Mouse (Mus musculus) limb, embryonic 15.5 days (tissue): Measurements from ENCODE around the gene Trim21. TPM values are rescaled to one million over a fixed set of nuclear protein-coding genes. Genes with fewer than 3 reads are reported as not detected.

Source experiments
- ATAC-seq: fragments of 200-750 bp; cut with Nextera tagmentation; 2 replicates; pipeline ENCODE4 v1.8.0; 2017; ENCODE audit warnings: low read depth, moderate TSS enrichment; ENCODE audit not compliant: insufficient number of reproducible peaks, low FRiP score, low TSS enrichment
- H3K27ac ChIP-seq: fragments of 300-500 bp; sonication (generic); 2 replicates; pipeline ENCODE4 v1.5.1; 2015; ENCODE audit warnings: moderate library complexity, mild to moderate bottlenecking, inconsistent platforms
- H3K27me3 ChIP-seq: fragments of 300-500 bp; sonication (generic); 2 replicates; pipeline ENCODE4 v1.6.1; 2015; ENCODE audit warnings: inconsistent platforms
- H3K36me3 ChIP-seq: fragments of 300-500 bp; sonication (generic); 2 replicates; pipeline ENCODE4 v1.6.1; 2015; ENCODE audit warnings: inconsistent platforms
- H3K4me1 ChIP-seq: fragments of 300-500 bp; sonication (generic); 2 replicates; pipeline ENCODE4 v1.6.1; 2015; ENCODE audit warnings: inconsistent platforms
- H3K4me2 ChIP-seq: fragments of 300-500 bp; sonication (generic); 2 replicates; pipeline ENCODE4 v1.6.1; 2015; ENCODE audit warnings: mild to moderate bottlenecking, inconsistent platforms
- H3K4me3 ChIP-seq: fragments of 300-500 bp; sonication (generic); 2 replicates; pipeline ENCODE4 v1.5.1; 2015; ENCODE audit warnings: mild to moderate bottlenecking, inconsistent platforms
- H3K9ac ChIP-seq: fragments of 300-500 bp; sonication (generic); 2 replicates; pipeline ENCODE4 v1.6.1; 2015; ENCODE audit warnings: inconsistent platforms
- H3K9me3 ChIP-seq: fragments of 300-500 bp; sonication (generic); 2 replicates; pipeline ENCODE4 v1.6.1; 2016; ENCODE audit warnings: inconsistent platforms
- WGBS: fragments of 180-500 bp; shearing (Covaris S2); methylation state at CpG from one replicate; pipeline ENCODE4 v1.1.7; 2015; 5-methylcytosine and 5-hydroxymethylcytosine counted together
- polyA plus RNA-seq: library from polyadenylated mRNA; unstranded; fragments of >200 nt; fragmentation: Nextera tagmentation; extraction: Ambion mirVana; gene quantifications from 2 replicates; pipeline ENCODE4 v1.2.1, GENCODE M21; 2015

Trim21 gene
- polyA plus RNA-seq, result 0.49 and 0.97 TPM in 2 replicates

DNA sequence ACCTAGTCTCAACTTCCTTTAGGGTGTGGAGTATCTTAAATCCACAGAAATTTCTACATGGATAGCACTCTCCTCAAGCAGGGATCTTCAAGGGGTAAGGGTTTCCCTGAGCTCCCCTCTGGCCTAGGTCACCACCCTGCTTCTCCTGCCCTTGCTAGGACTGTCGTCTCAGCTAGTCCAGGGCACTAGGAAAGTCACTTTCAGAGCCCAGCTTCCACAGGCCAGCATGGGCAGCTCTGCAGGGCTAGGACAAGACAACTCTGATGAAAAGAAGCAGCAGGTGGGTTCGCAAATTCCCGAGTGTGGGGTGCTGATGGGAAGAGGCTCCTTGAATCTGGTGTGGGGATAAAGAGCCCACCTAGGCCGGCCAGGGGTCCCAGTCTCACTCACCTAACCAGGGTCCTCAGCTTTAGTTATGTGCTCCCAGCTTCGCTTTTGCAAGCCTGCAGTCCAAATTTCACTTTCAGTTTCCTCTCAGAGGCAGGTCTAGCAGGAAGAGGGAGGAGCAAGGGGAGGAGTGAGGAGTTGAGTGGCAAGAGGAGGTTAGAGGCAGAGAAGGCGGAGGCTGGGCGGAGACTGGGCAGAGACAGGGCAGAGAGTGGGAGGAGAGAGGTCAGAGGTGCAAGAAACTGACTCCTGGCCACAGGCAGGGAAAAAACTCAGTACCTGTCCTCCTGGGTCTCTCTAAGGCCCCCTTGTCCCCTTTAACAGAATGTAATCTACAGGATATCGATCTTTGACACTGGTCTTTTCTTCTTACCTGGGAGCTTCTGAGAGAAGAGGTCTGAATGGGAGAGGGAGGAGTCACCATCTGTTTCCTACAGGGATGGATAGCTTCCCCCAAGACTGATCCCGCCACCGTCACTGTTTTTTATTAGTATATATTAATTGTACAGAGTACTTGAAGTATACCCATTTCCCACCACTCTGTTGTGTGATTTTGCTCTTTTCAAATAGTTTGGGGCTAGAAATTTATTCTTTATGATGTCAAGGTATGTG lies at the start of gene Trim21:
TSS of gene Trim21 (minus strand) at position 488 of the 999 bp plus-strand sequence.
- H3K27me3 ChIP-seq, result no peaks in the 10 kb centered on the region
- WGBS, result 17% methylated on average over 10 of the region's 10 CpGs
- H3K4me3 ChIP-seq, result peak within 1 kb of the TSS; percentile 45
- peaks cover 8% of the 10 kb centered on the region; the same call in 1 of the 2 replicates for H3K4me1 ChIP-seq
- H3K9me3 ChIP-seq, result no peaks in the 10 kb centered on the region
- H3K36me3 ChIP-seq, result no peaks in the 10 kb centered on the region
- peak; percentile 83 for ATAC-seq
- peak within 1 kb of the TSS; percentile 55 for H3K4me2 ChIP-seq
- peak within 1 kb of the TSS; percentile 24; the same call in 1 of the 2 replicates for H3K27ac ChIP-seq
- peak within 1 kb of the TSS; percentile 31 for H3K9ac ChIP-seq

DNA sequence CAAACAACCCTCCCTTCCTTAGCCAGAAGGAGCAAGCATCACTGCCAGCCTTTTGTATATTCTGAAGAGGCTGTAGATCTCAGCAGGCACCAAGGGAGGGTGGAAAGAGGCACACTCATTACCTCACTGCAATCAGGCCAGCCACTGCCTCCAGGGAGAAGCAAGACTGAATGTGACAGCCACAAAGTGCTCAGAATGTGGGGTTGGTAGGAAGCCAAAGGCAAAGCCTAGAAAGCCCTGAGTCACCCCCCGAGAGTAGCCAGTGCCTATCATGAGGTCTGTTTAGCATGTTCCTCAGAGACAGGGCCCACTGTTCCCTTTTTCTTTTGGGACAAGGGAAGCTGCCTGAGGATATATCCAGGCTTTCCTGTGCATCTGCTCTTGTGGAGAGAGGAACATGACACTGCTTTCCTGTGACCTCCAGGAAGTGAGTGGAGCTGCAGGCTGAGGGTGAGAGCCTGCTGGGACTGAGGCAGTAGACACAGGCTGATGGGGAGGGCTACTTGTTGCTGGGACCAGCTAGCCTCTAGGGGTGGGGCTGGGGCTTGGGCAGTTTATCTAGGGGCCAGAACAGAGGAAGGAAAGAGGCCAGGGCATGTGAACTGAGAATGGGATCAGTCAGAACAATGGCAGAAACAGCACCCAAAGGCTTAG lies 32.2 kb upstream of the Trim21 start, which contains the start of gene Olfr552:
TSS of gene Olfr552 (plus strand) at position 393 of the 654 bp plus-strand sequence.
- H3K4me1 ChIP-seq, result no peaks in the 10 kb centered on the region
- H3K4me2 ChIP-seq, result no peak within 1 kb of the TSS
- no peaks in the 10 kb centered on the region for H3K9me3 ChIP-seq
- no peak for ATAC-seq
- no peaks in the 10 kb centered on the region for H3K27me3 ChIP-seq
- WGBS, result 52% methylated on average over 1 of the region's 1 CpGs
- H3K9ac ChIP-seq, result no peak within 1 kb of the TSS
- no peaks in the 10 kb centered on the region for H3K36me3 ChIP-seq
- no peak within 1 kb of the TSS for H3K27ac ChIP-seq
- no peak within 1 kb of the TSS for H3K4me3 ChIP-seq

DNA sequence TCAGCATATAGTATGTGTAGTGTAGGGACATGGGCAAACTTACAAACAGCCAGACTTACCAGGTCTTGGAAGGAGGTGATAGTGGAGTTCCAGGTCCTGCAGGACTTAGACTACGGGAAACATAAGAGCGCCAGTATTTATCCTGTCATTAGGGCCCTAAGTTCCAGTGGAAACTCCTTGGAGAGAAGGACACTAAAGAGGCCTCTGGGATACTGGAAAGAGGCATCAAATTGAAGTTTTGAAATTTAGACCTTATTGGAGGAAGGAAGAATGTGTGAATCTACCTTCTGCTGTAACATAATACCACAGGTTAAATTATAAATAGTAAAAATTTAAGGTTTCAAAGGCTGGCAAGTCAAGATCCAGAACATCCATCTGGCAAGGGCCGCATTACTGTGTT lies 26.5 kb upstream of the Trim21 start, which contains the start of gene Olfr551:
TSS of gene Olfr551 (minus strand) at position 101 of the 400 bp plus-strand sequence.
- Histone ChIP-seq H3K4me2 (no peak within 1 kb of the TSS), H3K27me3 (no peaks in the 10 kb centered on the region), H3K4me3 (no peak within 1 kb of the TSS), H3K9ac (no peak within 1 kb of the TSS), H3K27ac (no peak within 1 kb of the TSS), H3K4me1 (no peaks in the 10 kb centered on the region), H3K9me3 (no peaks in the 10 kb centered on the region), H3K36me3 (no peaks in the 10 kb centered on the region)
- no peak for ATAC-seq
- WGBS, result 91% methylated on average over 3 of the region's 3 CpGs

DNA sequence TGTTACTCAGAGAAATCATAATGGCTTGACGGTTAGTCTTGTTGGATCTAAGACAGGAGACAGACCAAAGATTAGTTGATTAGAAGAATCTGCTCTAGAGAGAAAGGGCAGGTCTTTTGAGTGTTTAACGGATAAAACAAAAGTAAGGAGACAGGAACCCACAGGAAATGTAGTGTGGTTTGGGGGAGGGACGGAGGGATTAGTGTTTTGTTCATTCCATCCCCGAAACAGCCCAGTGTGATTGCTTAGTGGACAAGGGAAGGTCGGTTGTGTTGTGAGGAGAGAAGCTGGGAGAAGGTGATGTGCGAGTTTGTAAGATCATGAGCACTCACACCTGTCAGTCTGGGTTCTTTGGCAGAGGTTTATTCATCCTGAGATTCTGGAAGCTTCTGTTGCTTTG lies 10.7 kb upstream of the Trim21 start:
- H3K4me2 ChIP-seq, result no peak overlapping the region

DNA sequence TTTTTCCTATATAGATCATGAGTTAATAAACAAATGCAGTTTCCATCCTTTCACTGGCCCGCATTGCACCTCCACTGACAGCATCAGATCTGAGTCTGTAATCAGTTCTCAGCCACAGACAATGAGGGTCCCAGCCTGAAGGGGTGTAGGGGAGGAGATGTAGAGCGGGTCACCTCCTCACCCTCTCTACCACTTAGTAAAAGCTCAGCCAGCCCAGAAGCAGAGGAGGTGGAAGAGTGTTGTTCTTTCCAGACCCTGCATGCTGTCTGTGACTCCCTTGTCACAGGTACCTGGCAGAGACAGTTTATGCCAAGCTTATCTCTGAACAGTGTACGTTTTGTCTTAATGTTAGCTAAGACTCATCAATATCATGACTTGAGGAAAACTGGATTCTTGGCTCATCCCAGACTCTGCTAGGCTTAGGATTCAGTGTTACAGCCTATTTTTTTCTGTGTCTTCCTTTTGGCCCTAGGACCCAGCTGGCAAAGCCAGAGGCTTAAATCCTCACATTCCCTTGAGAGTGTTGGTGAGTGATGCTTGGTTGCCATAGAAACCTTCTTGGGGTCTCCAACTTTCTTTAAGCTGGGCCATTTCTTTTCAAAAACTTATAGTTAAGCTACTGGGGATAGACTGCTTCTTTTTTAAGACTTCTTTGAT lies 8.0 kb upstream of the Trim21 start:
- no peaks in the 10 kb centered on the region for H3K27me3 ChIP-seq
- no peak overlapping the region for H3K4me2 ChIP-seq
- no peak overlapping the region for H3K4me3 ChIP-seq
- H3K27ac ChIP-seq, result no peak overlapping the region
- no peaks in the 10 kb centered on the region for H3K4me1 ChIP-seq
- H3K9ac ChIP-seq, result no peak overlapping the region
- WGBS, result 84% methylated on average over 3 of the region's 3 CpGs
- H3K9me3 ChIP-seq, result no peaks in the 10 kb centered on the region
- ATAC-seq, result no peak
- H3K36me3 ChIP-seq, result no peaks in the 10 kb centered on the region

More for the DNA sequence above, 10.7 kb upstream of the Trim21 start:
- ATAC-seq, result no peak
- Histone ChIP-seq H3K27me3 (no peaks in the 10 kb centered on the region), H3K4me1 (no peaks in the 10 kb centered on the region), H3K9ac (no peak overlapping the region), H3K27ac (no peak overlapping the region), H3K9me3 (no peaks in the 10 kb centered on the region), H3K4me3 (no peak overlapping the region), H3K36me3 (no peaks in the 10 kb centered on the region)
- WGBS, result 69% methylated on average over 6 of the region's 6 CpGs

- 86% methylated on average over 8 of the region's 8 CpGs for WGBS
- Histone ChIP-seq H3K4me1 (no peaks in the 10 kb centered on the region), H3K4me3 (no peak within 1 kb of the TSS), H3K4me2 (no peak within 1 kb of the TSS), H3K9me3 (no peaks in the 10 kb centered on the region), H3K9ac (no peak within 1 kb of the TSS), H3K36me3 (no peaks in the 10 kb centered on the region), H3K27ac (no peak within 1 kb of the TSS), H3K27me3 (no peaks in the 10 kb centered on the region)
- no peak for ATAC-seq
Measured at GRCm38 (mm10) chr7:102571142-102571541, 5.9 kb upstream of the Trim21 start, which contains the start of gene Olfr550. Gene Olfr550 (plus strand): TSS chr7:102571442.

DNA sequence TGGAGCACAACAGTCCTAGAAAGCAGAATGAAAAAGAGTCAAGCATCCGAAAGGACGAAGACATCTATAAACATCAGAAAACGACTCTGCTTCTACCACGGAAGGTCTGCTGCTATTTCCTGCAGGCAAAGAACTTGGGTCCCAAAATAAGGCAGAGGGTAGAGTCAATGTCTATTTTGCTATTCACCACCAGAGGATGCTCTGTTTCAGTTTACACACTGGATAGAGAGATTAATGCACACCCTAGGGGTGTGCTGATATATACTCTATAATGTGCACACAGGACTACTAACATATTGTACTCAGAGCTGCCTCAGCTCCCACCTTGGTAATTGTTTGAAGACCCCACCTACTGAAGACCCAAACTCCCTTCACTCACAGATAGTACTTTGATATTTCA lies 933 bp upstream of the Trim21 start:
- H3K27me3 ChIP-seq, result no peaks in the 10 kb centered on the region
- no peaks in the 10 kb centered on the region for H3K9me3 ChIP-seq
- H3K4me1 ChIP-seq, result peaks cover 8% of the 10 kb centered on the region; the same call in 1 of the 2 replicates
- H3K27ac ChIP-seq, result no peak overlapping the region
- no peak overlapping the region for H3K4me3 ChIP-seq
- no peak overlapping the region for H3K4me2 ChIP-seq
- WGBS, result 89% methylated on average over 4 of the region's 4 CpGs
- H3K36me3 ChIP-seq, result no peaks in the 10 kb centered on the region
- no peak for ATAC-seq
- H3K9ac ChIP-seq, result no peak overlapping the region

- WGBS, result 68% methylated on average over 3 of the region's 3 CpGs
Measured at GRCm38 (mm10) chr7:102553279-102553678, 12.0 kb downstream of the Trim21 start.

GRCm38 (mm10) chr7:102549570-102549969 lies 15.7 kb downstream of the Trim21 start, which contains the start of gene Olfr549:
Gene Olfr549 (plus strand): TSS chr7:102549870.
- H3K4me2 ChIP-seq, result no peak within 1 kb of the TSS
- H3K27me3 ChIP-seq, result no peaks in the 10 kb centered on the region
- no peaks in the 10 kb centered on the region for H3K4me1 ChIP-seq
- no peak within 1 kb of the TSS for H3K9ac ChIP-seq
- no peaks in the 10 kb centered on the region for H3K36me3 ChIP-seq
- H3K27ac ChIP-seq, result no peak within 1 kb of the TSS
- H3K4me3 ChIP-seq, result no peak within 1 kb of the TSS
- ATAC-seq, result no peak
- 81% methylated on average over 3 of the region's 3 CpGs for WGBS
- no peaks in the 10 kb centered on the region for H3K9me3 ChIP-seq

More at GRCm38 (mm10) chr7:102553279-102553678, 12.0 kb downstream of the Trim21 start:
- Histone ChIP-seq H3K4me3 (no peak overlapping the region), H3K27me3 (no peaks in the 10 kb centered on the region), H3K9ac (no peak overlapping the region), H3K36me3 (no peaks in the 10 kb centered on the region), H3K27ac (no peak overlapping the region), H3K4me1 (no peaks in the 10 kb centered on the region), H3K9me3 (no peaks in the 10 kb centered on the region), H3K4me2 (no peak overlapping the region)
- ATAC-seq, result no peak

- no peak for ATAC-seq
Measured at GRCm38 (mm10) chr7:102541251-102541650, 24.0 kb downstream of the Trim21 start.

DNA sequence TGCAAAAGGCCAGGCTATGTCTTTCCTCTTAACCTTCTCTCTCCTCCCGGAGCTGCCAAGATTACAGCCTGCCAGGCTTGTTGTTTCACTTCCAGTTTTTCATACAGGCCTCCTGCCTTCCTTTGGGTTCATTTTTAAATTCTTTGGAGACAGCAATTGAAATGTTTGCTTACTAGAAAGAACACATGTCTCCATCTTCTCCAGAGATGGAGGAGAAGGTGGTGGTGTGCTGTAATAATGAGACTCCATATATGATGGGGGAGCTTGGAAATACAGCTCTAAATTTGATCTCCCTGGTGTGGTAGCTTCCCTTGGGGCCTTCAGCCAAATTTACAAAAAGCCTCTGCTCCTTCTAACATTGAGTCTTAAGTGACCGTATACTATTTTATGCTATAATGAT lies 24.7 kb downstream of the Trim21 start, which contains the start of gene Olfr548-ps1:
TSS of gene Olfr548-ps1 (plus strand) at position 301 of the 400 bp plus-strand sequence.
- no peaks in the 10 kb centered on the region for H3K9me3 ChIP-seq
- no peaks in the 10 kb centered on the region for H3K36me3 ChIP-seq
- H3K27me3 ChIP-seq, result no peaks in the 10 kb centered on the region
- H3K4me1 ChIP-seq, result no peaks in the 10 kb centered on the region
- WGBS, result 82% methylated on average over 2 of the region's 2 CpGs
- H3K4me2 ChIP-seq, result no peak within 1 kb of the TSS
- no peak within 1 kb of the TSS for H3K27ac ChIP-seq
- H3K4me3 ChIP-seq, result no peak within 1 kb of the TSS
- no peak for ATAC-seq
- no peak within 1 kb of the TSS for H3K9ac ChIP-seq

More at GRCm38 (mm10) chr7:102541251-102541650, 24.0 kb downstream of the Trim21 start:
- Histone ChIP-seq H3K27ac (no peak overlapping the region), H3K4me1 (no peaks in the 10 kb centered on the region), H3K9ac (no peak overlapping the region), H3K4me3 (no peak overlapping the region), H3K27me3 (no peaks in the 10 kb centered on the region), H3K4me2 (no peak overlapping the region), H3K9me3 (no peaks in the 10 kb centered on the region), H3K36me3 (no peaks in the 10 kb centered on the region)
- 60% methylated on average over 3 of the region's 3 CpGs for WGBS
